Mouse (Mus musculus): ENCODE data around the gene Nhlrc2.

Gene Nhlrc2

GRCm38 (mm10) chr19:56621876-56622275, 73.8 kb downstream of the Nhlrc2 start:
- no peak for DNase-seq (ENCODE audit: low read depth)

- DNase-seq (ENCODE audit: low read depth), result no peak
These were observed 79.9 kb downstream of the Nhlrc2 start for GRCm38 (mm10) chr19:56627881-56628472.

- no peak for DNase-seq (ENCODE audit: low read depth)
These were observed 81.6 kb downstream of the Nhlrc2 start for GRCm38 (mm10) chr19:56629647-56630046.

GRCm38 (mm10) chr19:56631017-56631416, 83.0 kb downstream of the Nhlrc2 start:
- no peak for DNase-seq (ENCODE audit: low read depth)

- DNase-seq (ENCODE audit: low read depth), result no peak
These were observed 83.4 kb downstream of the Nhlrc2 start for GRCm38 (mm10) chr19:56631451-56631901.

GRCm38 (mm10) chr19:56637035-56637683, 89.1 kb downstream of the Nhlrc2 start:
- DNase-seq (ENCODE audit: low read depth), result no peak

GRCm38 (mm10) chr19:56637684-56638049, 89.6 kb downstream of the Nhlrc2 start:
- no peak for DNase-seq (ENCODE audit: low read depth)

- no peak for DNase-seq (ENCODE audit: low read depth)
These were observed 99.5 kb downstream of the Nhlrc2 start for GRCm38 (mm10) chr19:56647451-56648120.

GRCm38 (mm10) chr19:56651262-56651661, 103.2 kb downstream of the Nhlrc2 start:
- DNase-seq (ENCODE audit: low read depth), result no peak

- no peak for DNase-seq (ENCODE audit: low read depth)
These were observed 104.2 kb downstream of the Nhlrc2 start for GRCm38 (mm10) chr19:56652034-56652962.

All from naive thymus-derived CD4-positive, alpha-beta T cell, adult 2 months (primary cell).